Mouse (Mus musculus) heart, embryonic 10.5 days (tissue): Measurements from ENCODE around the gene Gm21748. TPM values are rescaled to one million over a fixed set of nuclear protein-coding genes. Genes with fewer than 3 reads are reported as not detected.
"Not testable (repeated sequence)": the region's sequence is repeated elsewhere in the genome, so short reads cannot be mapped to it uniquely, and the experiment has no call there.

Experiments used
- DNase-seq: peaks from one replicate; pipeline ENCODE4 v3.0.0-alpha.2; 2017; ENCODE audit warnings: low spot score
- H3K27ac ChIP-seq: fragments of 300-500 bp; sonication (generic); 2 replicates; pipeline ENCODE4 v1.5.1; 2016; ENCODE audit warnings: mild to moderate bottlenecking
- H3K27me3 ChIP-seq: fragments of 300-500 bp; sonication (generic); 2 replicates; pipeline ENCODE4 v1.6.1; 2016; ENCODE audit warnings: mild to moderate bottlenecking; ENCODE audit not compliant: poor library complexity, insufficient read depth, severe bottlenecking
- H3K36me3 ChIP-seq: fragments of 300-500 bp; sonication (generic); 2 replicates; pipeline ENCODE4 v1.6.1; 2016; ENCODE audit warnings: mild to moderate bottlenecking, moderate library complexity
- H3K4me1 ChIP-seq: fragments of 300-500 bp; sonication (generic); 2 replicates; pipeline ENCODE4 v1.6.1; 2016; ENCODE audit warnings: mild to moderate bottlenecking
- H3K4me3 ChIP-seq: fragments of 300-500 bp; sonication (generic); 2 replicates; pipeline ENCODE4 v1.5.1; 2016; ENCODE audit warnings: mild to moderate bottlenecking, moderate library complexity
- H3K9me3 ChIP-seq: fragments of 300-500 bp; sonication (generic); 2 replicates; pipeline ENCODE4 v1.6.1; 2016; ENCODE audit warnings: mild to moderate bottlenecking, moderate library complexity
- WGBS: fragments of 180-500 bp; shearing (Covaris S2); methylation state at CpG from one replicate; pipeline ENCODE4 v1.1.7; 2016; 5-methylcytosine and 5-hydroxymethylcytosine counted together
- polyA plus RNA-seq: library from polyadenylated mRNA; unstranded; fragments of >200 nt; fragmentation: Nextera tagmentation; extraction: Ambion mirVana; gene quantifications from 2 replicates; pipeline ENCODE4 v1.2.1, GENCODE M21; 2016

Gm21748 gene
- polyA plus RNA-seq = not detected in 2 replicates

DNA sequence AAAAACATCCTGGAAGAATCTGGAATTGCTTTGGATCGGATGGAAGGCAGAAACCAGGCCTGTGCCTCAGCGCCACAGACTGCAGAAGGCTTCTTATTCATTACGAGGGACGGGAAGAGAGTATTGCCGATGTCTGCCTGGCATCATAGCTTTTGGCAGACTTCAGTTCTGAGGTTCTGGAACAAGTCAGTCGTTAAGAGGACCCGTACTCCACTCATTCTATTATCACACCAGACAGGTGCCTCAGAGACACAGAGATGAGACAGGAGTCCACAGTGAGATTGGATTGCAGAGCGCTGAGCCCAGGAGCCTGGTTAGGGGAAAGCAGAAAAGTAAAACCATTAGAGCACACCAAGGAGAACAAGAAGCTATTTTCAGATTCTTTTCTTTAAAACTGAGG, at the start of gene Gm21748:
Gene Gm21748 (minus strand): TSS at position 101 of the 400 bp plus-strand sequence.
- not testable (repeated sequence) for DNase-seq, H3K4me3 ChIP-seq, H3K27me3 ChIP-seq, H3K36me3 ChIP-seq, H3K4me1 ChIP-seq, H3K9me3 ChIP-seq, H3K27ac ChIP-seq
- WGBS = no CpG with 5 or more reads among the region's 8 CpGs

Other genes starting within 250 kb of the Gm21748 start
- gene Gm21860, start 84.4 kb downstream of the Gm21748 start, polyA plus RNA-seq = not detected in 2 replicates
- not detected in 2 replicates for gene Gm47283, start 54.4 kb downstream of the Gm21748 start, polyA plus RNA-seq